In genomic region chr12:79190931-79191673, GRCm38 (mm10) we compare ENCODE assay signal across 8 mouse cellular contexts. TPM values are rescaled to one million over a fixed set of nuclear protein-coding genes. Genes with fewer than 3 reads are reported as not detected.
DNase-seq lines count a peak whose midpoint lies in the region; ATAC-seq and TF ChIP-seq lines count a peak whose summit lies in the region.

No protein-coding gene starts in this region.

- peak overlapping the region; percentile 76 for H3K4me2 ChIP-seq in kidney, embryonic 15.5 days
- H3K4me2 ChIP-seq in liver, embryonic 11.5 days: peak overlapping the region; percentile 84
- H3K4me2 ChIP-seq in myocyte (ENCODE audit: low read depth): peak overlapping the region; percentile 85
- H3K4me2 ChIP-seq in stomach, embryonic 15.5 days: peak overlapping the region; percentile 68

- peaks cover 24% of the 10 kb centered on the region for H3K36me3 ChIP-seq in kidney, embryonic 15.5 days
- peaks cover 12% of the 10 kb centered on the region for H3K36me3 ChIP-seq in liver, embryonic 11.5 days (ENCODE audit: control insufficient read depth, insufficient read depth, low read length)
- peaks cover 20% of the 10 kb centered on the region for H3K36me3 ChIP-seq in myocyte (ENCODE audit: control insufficient read depth, insufficient read depth)
- peaks cover 12% of the 10 kb centered on the region; the same call in 1 of the 2 replicates for H3K36me3 ChIP-seq in stomach, embryonic 15.5 days

- peak; percentile 90 for ATAC-seq in kidney, embryonic 15.5 days (replicated peaks; ENCODE audit: low FRiP score)
- peak; percentile 95 for ATAC-seq in liver, embryonic 11.5 days (replicated peaks; ENCODE audit: low FRiP score)
- ATAC-seq in stomach, embryonic 15.5 days (ENCODE audit: insufficient read depth, low FRiP score, low read depth): peak; percentile 95

- WGBS in kidney, embryonic 15.5 days: 1% methylated on average over 18 of the region's 18 CpGs
- WGBS in liver, embryonic 11.5 days: under 1% methylated on average over 18 of the region's 18 CpGs
- under 1% methylated on average over 18 of the region's 18 CpGs for WGBS in stomach, embryonic 15.5 days

- H3K9ac ChIP-seq in kidney, embryonic 15.5 days: peak overlapping the region; percentile 58
- H3K9ac ChIP-seq in liver, embryonic 11.5 days (ENCODE audit: low read depth, low read length): peak overlapping the region; percentile 76
- peak overlapping the region; percentile 35; the same call in 1 of the 2 replicates for H3K9ac ChIP-seq in stomach, embryonic 15.5 days

- no peaks in the 10 kb centered on the region for H3K9me3 ChIP-seq in kidney, embryonic 15.5 days (replicated peaks)
- H3K9me3 ChIP-seq in liver, embryonic 11.5 days (ENCODE audit: control insufficient read depth, low read length): no peaks in the 10 kb centered on the region
- no peaks in the 10 kb centered on the region for H3K9me3 ChIP-seq in stomach, embryonic 15.5 days

- peak overlapping the region; percentile 68 for H3K4me3 ChIP-seq in kidney, embryonic 15.5 days (replicated peaks)
- peak overlapping the region; percentile 72 for H3K4me3 ChIP-seq in liver, embryonic 11.5 days (ENCODE audit: low read depth, low read length)
- peak overlapping the region; percentile 63 for H3K4me3 ChIP-seq in myocyte
- peak overlapping the region; percentile 57 for H3K4me3 ChIP-seq in stomach, embryonic 15.5 days (replicated peaks)

- no peaks in the 10 kb centered on the region for H3K27me3 ChIP-seq in kidney, embryonic 15.5 days
- no peaks in the 10 kb centered on the region for H3K27me3 ChIP-seq in liver, embryonic 11.5 days (replicated peaks; ENCODE audit: control insufficient read depth, insufficient read depth, low read length)
- H3K27me3 ChIP-seq in myocyte (ENCODE audit: control insufficient read depth, insufficient read depth, insufficient read length): no peaks in the 10 kb centered on the region
- no peaks in the 10 kb centered on the region for H3K27me3 ChIP-seq in stomach, embryonic 15.5 days (replicated peaks)

- peaks cover 16% of the 10 kb centered on the region for H3K4me1 ChIP-seq in kidney, embryonic 15.5 days
- peaks cover 8% of the 10 kb centered on the region for H3K4me1 ChIP-seq in liver, embryonic 11.5 days (replicated peaks; ENCODE audit: control insufficient read depth, insufficient read depth, low read length)
- no peaks in the 10 kb centered on the region for H3K4me1 ChIP-seq in stomach, embryonic 15.5 days

- TF ChIP-seq POLR2A in myocyte (IDR thresholded peaks at IDR 0.05; ENCODE audit: insufficient read length, low read depth): no peak

- H3K27ac ChIP-seq in kidney, embryonic 15.5 days: peak overlapping the region; percentile 42; the same call in 1 of the 2 replicates
- peak overlapping the region; percentile 23; the same call in 1 of the 2 replicates for H3K27ac ChIP-seq in liver, embryonic 11.5 days (ENCODE audit: low read depth, low read length)
- H3K27ac ChIP-seq in stomach, embryonic 15.5 days: peak overlapping the region; percentile 48

- H3K79me2 ChIP-seq in myocyte (ENCODE audit: control insufficient read depth, insufficient read depth): peaks cover 28% of the 10 kb centered on the region

- H3ac ChIP-seq in myocyte (ENCODE audit: control insufficient read depth, insufficient read length): peak overlapping the region; percentile 38

- DNase-seq in B cell, adult 2 months: peak; percentile 75 to 78
- DNase-seq in adrenal gland, adult 18-20 months (ENCODE audit: low spot score in 2 of 2): peak; percentile 35 to 37
- DNase-seq in embryo, embryonic 11.5 days (ENCODE audit: low read depth, low spot score): peak; percentile 54
- peak; percentile 11 to 29 for DNase-seq in heart, adult 9 months (ENCODE audit: low spot score in 2 of 2)
- DNase-seq in liver, embryonic 11.5 days (ENCODE audit: low spot score): peak; percentile 57

TF ChIP-seq in myocyte, 11 proteins besides CTCF, POLR2A, EP300 and RAD21:
- peak; percentile 18 for TF ChIP-seq USF1 (IDR thresholded peaks at IDR 0.05; ENCODE audit: low read depth)
- no peak for TF ChIP-seq REST (IDR thresholded peaks at IDR 0.05; ENCODE audit: insufficient read depth, insufficient read length)

RNA-seq across cellular contexts. Expression of gene Rdh11, which starts 1.0 kb away (rescaled TPM):
- 10 to 100 TPM; 18.6 to 20.2 TPM for total RNA-seq in adrenal gland, adult 18-20 months (2021)
- polyA plus RNA-seq in kidney, embryonic 15.5 days (2015; fragmentation: Nextera tagmentation; extraction: Ambion mirVana): 25.9 and 26.8 TPM in 2 replicates
- polyA plus RNA-seq in liver, embryonic 11.5 days (2014; fragmentation: Nextera tagmentation; extraction: Ambion mirVana): 28.6 and 32.8 TPM in 2 replicates
- polyA plus RNA-seq in myocyte (2012; fragmentation: generic; extraction: Trizol): 19.5 TPM
- 26.4 and 27.0 TPM in 2 replicates for polyA plus RNA-seq in stomach, embryonic 15.5 days (2015; fragmentation: Nextera tagmentation; extraction: Ambion mirVana)

RNA-seq across cellular contexts. Expression of gene Rdh12, which starts 17.6 kb away (rescaled TPM):
- under 1 TPM; 0.53 to 0.64 TPM for total RNA-seq in adrenal gland, adult 18-20 months (2021)
- polyA plus RNA-seq in kidney, embryonic 15.5 days (2015; fragmentation: Nextera tagmentation; extraction: Ambion mirVana): 2.4 and 3.1 TPM in 2 replicates
- polyA plus RNA-seq in liver, embryonic 11.5 days (2014; fragmentation: Nextera tagmentation; extraction: Ambion mirVana): 0.58 and 0.62 TPM in 2 replicates
- 0.54 TPM for polyA plus RNA-seq in myocyte (2012; fragmentation: generic; extraction: Trizol)
- polyA plus RNA-seq in stomach, embryonic 15.5 days (2015; fragmentation: Nextera tagmentation; extraction: Ambion mirVana): 10.8 and 16.4 TPM in 2 replicates

RNA-seq across cellular contexts. Expression of gene Vti1b, which starts 18.6 kb away (rescaled TPM):
- 100 to 1,000 TPM; 121 to 131 TPM for total RNA-seq in adrenal gland, adult 18-20 months (2021)
- 97.7 and 101 TPM in 2 replicates for polyA plus RNA-seq in kidney, embryonic 15.5 days (2015; fragmentation: Nextera tagmentation; extraction: Ambion mirVana)
- polyA plus RNA-seq in liver, embryonic 11.5 days (2014; fragmentation: Nextera tagmentation; extraction: Ambion mirVana): 82.9 and 83.2 TPM in 2 replicates
- polyA plus RNA-seq in myocyte (2012; fragmentation: generic; extraction: Trizol): 85.5 TPM
- polyA plus RNA-seq in stomach, embryonic 15.5 days (2015; fragmentation: Nextera tagmentation; extraction: Ambion mirVana): 105 and 107 TPM in 2 replicates

Comparison
In these comparisons a context has a peak if more than half of its experiments do, and no peak if none do; other contexts are left out.
1. Peak in every context shown above with its lines: DNase-seq, ATAC-seq, H3K4me3 ChIP-seq and H3K27ac ChIP-seq.
2. DNase-seq: peak in every context shown above with its lines; median percentile 76 in B cell, adult 2 months; 57 in liver, embryonic 11.5 days; 54 in embryo, embryonic 11.5 days; 36 in adrenal gland, adult 18-20 months; 20 in heart, adult 9 months.